Mouse (Mus musculus) cerebellum, postnatal 10 days (tissue): Measurements from ENCODE around the gene Ap3m1.
"Not testable (repeated sequence)": the region's sequence is repeated elsewhere in the genome, so short reads cannot be mapped to it uniquely, and the experiment has no call there.

Experiments used
- DNase-seq, 2 experiments: peaks; one replicate each; pipeline ENCODE4 v3.0.0; 2021; ENCODE audit warnings: mixed read lengths in 2 of 2

Gene Ap3m1

GRCm38 (mm10) chr14:21052112-21052780, at the start of gene Ap3m1, which contains the start of gene Adk:
Ap3m1 (minus strand) TSS chr14:21052508.
Adk (plus strand) TSS chr14:21052574.
- DNase-seq, result peak; percentile 98

GRCm38 (mm10) chr14:21101562-21101961, 49.3 kb upstream of the Ap3m1 start:
- peak in 1 of 2 experiments; percentile 22 for DNase-seq

- no peak for DNase-seq
Measured at GRCm38 (mm10) chr14:21100876-21101275, 48.6 kb upstream of the Ap3m1 start.

GRCm38 (mm10) chr14:21099371-21099770, 47.1 kb upstream of the Ap3m1 start:
- DNase-seq, result no peak

- no peak for DNase-seq
Measured at GRCm38 (mm10) chr14:21096689-21097088, 44.4 kb upstream of the Ap3m1 start.

GRCm38 (mm10) chr14:21096279-21096678, 44.0 kb upstream of the Ap3m1 start:
- no peak for DNase-seq

GRCm38 (mm10) chr14:21094161-21094560, 41.9 kb upstream of the Ap3m1 start:
- not testable (repeated sequence) for DNase-seq

- no peak for DNase-seq
Measured at GRCm38 (mm10) chr14:21090930-21091486, 38.7 kb upstream of the Ap3m1 start.

- no peak for DNase-seq
Measured at GRCm38 (mm10) chr14:21090400-21090799, 38.1 kb upstream of the Ap3m1 start.

GRCm38 (mm10) chr14:21088731-21089130, 36.4 kb upstream of the Ap3m1 start:
- no peak for DNase-seq

- DNase-seq, result no peak
Measured at GRCm38 (mm10) chr14:21087390-21088060, 35.2 kb upstream of the Ap3m1 start.

- no peak for DNase-seq
Measured at GRCm38 (mm10) chr14:21086827-21087351, 34.6 kb upstream of the Ap3m1 start.

- no peak for DNase-seq
Measured at GRCm38 (mm10) chr14:21086106-21086505, 33.8 kb upstream of the Ap3m1 start.

- peak; percentile 27 to 28 for DNase-seq
Measured at GRCm38 (mm10) chr14:21085666-21086065, 33.4 kb upstream of the Ap3m1 start.

- DNase-seq, result no peak
Measured at GRCm38 (mm10) chr14:21082823-21083222, 30.5 kb upstream of the Ap3m1 start.

GRCm38 (mm10) chr14:21078511-21078910, 26.2 kb upstream of the Ap3m1 start:
- no peak for DNase-seq

GRCm38 (mm10) chr14:21077939-21078338, 25.6 kb upstream of the Ap3m1 start:
- DNase-seq, result no peak

- DNase-seq, result peak; percentile 48 to 61
Measured at GRCm38 (mm10) chr14:21076501-21077194, 24.3 kb upstream of the Ap3m1 start.

GRCm38 (mm10) chr14:21075751-21076500, 23.6 kb upstream of the Ap3m1 start:
- DNase-seq, result peak; percentile 97 to 98

GRCm38 (mm10) chr14:21074398-21075320, 22.4 kb upstream of the Ap3m1 start:
- DNase-seq, result peak in 1 of 2 experiments; percentile 11

- DNase-seq, result no peak
Measured at GRCm38 (mm10) chr14:21073981-21074380, 21.7 kb upstream of the Ap3m1 start.
